Mouse (Mus musculus) midbrain, embryonic 15.5 days (tissue): ENCODE measurements at regions not wholly inside any gene's neighbourhood (a gene's known extent, or its start where the extent isn't known, plus 50 kb on each side); places are given as distances from the start of the nearest gene placed in this dataset.
A peak's percentile ranks its signal among the peaks of the same experiment; 100 is the strongest.

Experiments
- ATAC-seq: fragments of 200-750 bp; cut with Nextera tagmentation; replicated peaks from 2 replicates; pipeline ENCODE4 v1.8.0; 2017; ENCODE audit warnings: moderate TSS enrichment
- H3K27ac ChIP-seq: fragments of 300-500 bp; sonication (generic); 2 replicates; pipeline ENCODE4 v1.5.1; 2015; ENCODE audit warnings: mild to moderate bottlenecking, inconsistent platforms
- H3K27me3 ChIP-seq: fragments of 300-500 bp; sonication (generic); replicated peaks from 2 replicates; pipeline ENCODE4 v1.6.1; 2015; ENCODE audit warnings: inconsistent platforms
- H3K36me3 ChIP-seq: fragments of 300-500 bp; sonication (generic); replicated peaks from 2 replicates; pipeline ENCODE4 v1.6.1; 2015; ENCODE audit warnings: inconsistent platforms
- H3K4me1 ChIP-seq: fragments of 300-500 bp; sonication (generic); 2 replicates; pipeline ENCODE4 v1.6.1; 2015; ENCODE audit warnings: inconsistent platforms
- H3K4me2 ChIP-seq: fragments of 300-500 bp; sonication (generic); 2 replicates; pipeline ENCODE4 v1.6.1; 2015; ENCODE audit warnings: inconsistent platforms, mild to moderate bottlenecking, moderate library complexity
- H3K4me3 ChIP-seq: fragments of 300-500 bp; sonication (generic); 2 replicates; pipeline ENCODE4 v1.5.1; 2015; ENCODE audit warnings: mild to moderate bottlenecking, inconsistent platforms
- H3K9ac ChIP-seq: fragments of 300-500 bp; sonication (generic); 2 replicates; pipeline ENCODE4 v1.6.1; 2015; ENCODE audit warnings: mild to moderate bottlenecking, inconsistent platforms
- H3K9me3 ChIP-seq: fragments of 300-500 bp; sonication (generic); 2 replicates; pipeline ENCODE4 v1.6.1; 2016; ENCODE audit warnings: inconsistent platforms
- WGBS: fragments of 180-500 bp; shearing (Covaris S2); methylation state at CpG from one replicate; pipeline ENCODE4 v1.1.7; 2015; ENCODE audit warnings: mixed read lengths; 5-methylcytosine and 5-hydroxymethylcytosine counted together

- peak; percentile 38; the same call in 1 of the 2 replicates for ATAC-seq
- H3K4me3 ChIP-seq, result no peak overlapping the region
- H3K4me1 ChIP-seq, result peaks cover 13% of the 10 kb centered on the region; the same call in 1 of the 2 replicates
- no peak overlapping the region for H3K9ac ChIP-seq
- H3K4me2 ChIP-seq, result peak overlapping the region; percentile 34
- H3K27ac ChIP-seq, result 0 out of 2 replicates have a peak overlapping the region, but pooled peaks have one; percentile 38
- WGBS, result 64% methylated on average over 8 of the region's 8 CpGs
- no peaks in the 10 kb centered on the region for H3K36me3 ChIP-seq
- no peaks in the 10 kb centered on the region for H3K27me3 ChIP-seq
- H3K9me3 ChIP-seq, result no peaks in the 10 kb centered on the region
Measured at GRCm38 (mm10) chr10:12187669-12188342, 681.4 kb downstream of the Utrn start.

DNA sequence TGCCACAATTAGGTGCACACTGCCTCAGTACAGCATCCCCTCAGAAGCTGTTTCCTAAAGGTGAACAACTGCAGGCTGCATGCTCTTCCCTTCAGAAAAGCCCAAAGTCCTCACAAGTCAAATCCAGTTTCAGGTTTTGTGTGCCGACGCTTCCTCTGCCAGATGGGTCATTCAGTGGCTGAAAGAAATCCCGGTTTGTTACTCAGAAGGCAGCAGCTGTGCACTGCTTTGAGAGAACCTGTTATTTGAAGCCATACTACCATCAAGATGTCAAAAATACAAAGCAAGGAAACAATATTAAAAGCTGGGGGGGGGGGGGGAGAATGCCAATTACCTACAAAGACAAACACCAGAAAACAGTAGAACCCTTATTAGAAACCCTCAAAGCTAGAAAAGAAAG is 678.7 kb downstream of the Utrn start:
- no peak overlapping the region for H3K27ac ChIP-seq
- no peak overlapping the region for H3K9ac ChIP-seq
- ATAC-seq, result no peak
- peaks cover 13% of the 10 kb centered on the region; the same call in 1 of the 2 replicates for H3K4me1 ChIP-seq
- no peaks in the 10 kb centered on the region for H3K27me3 ChIP-seq
- WGBS, result 29% methylated on average over 3 of the region's 3 CpGs
- no peak overlapping the region for H3K4me3 ChIP-seq
- H3K9me3 ChIP-seq, result no peaks in the 10 kb centered on the region
- H3K36me3 ChIP-seq, result no peaks in the 10 kb centered on the region
- no peak overlapping the region for H3K4me2 ChIP-seq

DNA sequence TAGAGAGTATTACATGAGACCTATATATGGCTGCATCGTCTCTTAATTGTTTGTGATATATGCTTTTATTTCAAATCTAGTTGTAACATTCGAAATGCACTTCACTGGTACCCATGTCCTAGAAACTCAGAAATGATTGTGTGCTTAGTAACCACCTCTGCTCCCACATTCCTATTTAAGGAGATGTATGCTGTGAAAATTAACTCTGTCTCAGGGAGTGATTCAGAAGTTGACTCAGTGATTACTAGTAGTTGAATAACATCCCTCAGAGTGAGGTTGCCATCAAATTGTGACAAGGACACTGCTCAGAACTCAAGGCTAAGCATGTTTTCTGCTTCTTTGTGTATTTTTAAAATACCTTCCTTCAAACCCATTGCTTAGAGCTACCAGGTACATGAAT is 661.9 kb downstream of the Utrn start:
- Histone ChIP-seq H3K4me3 (no peak overlapping the region), H3K4me2 (no peak overlapping the region), H3K36me3 (no peaks in the 10 kb centered on the region), H3K27me3 (no peaks in the 10 kb centered on the region), H3K27ac (no peak overlapping the region), H3K9ac (no peak overlapping the region), H3K4me1 (no peaks in the 10 kb centered on the region), H3K9me3 (no peaks in the 10 kb centered on the region)
- no peak for ATAC-seq
- WGBS, result 92% methylated on average over 2 of the region's 2 CpGs

DNA sequence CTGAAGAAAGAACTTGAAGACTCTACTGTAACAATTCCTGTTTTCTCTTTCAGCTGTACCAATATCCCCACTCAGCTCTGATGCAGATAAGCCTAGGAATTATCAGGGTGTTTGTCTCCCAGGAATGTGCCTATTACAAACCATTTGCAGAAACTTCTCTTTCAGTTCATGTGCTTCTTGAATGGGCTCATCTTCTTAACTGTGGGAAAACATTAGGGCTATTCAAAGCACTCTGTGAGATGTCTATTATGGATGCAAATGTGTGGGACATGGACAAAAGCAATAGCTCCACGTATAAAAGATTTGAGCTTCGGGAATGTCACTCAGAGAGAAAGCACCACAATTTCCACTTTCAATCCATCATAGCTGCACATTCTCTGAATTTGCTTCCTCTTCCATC is 659.0 kb downstream of the Utrn start:
- no peak overlapping the region for H3K9ac ChIP-seq
- no peak overlapping the region for H3K27ac ChIP-seq
- no peaks in the 10 kb centered on the region for H3K27me3 ChIP-seq
- H3K9me3 ChIP-seq, result no peaks in the 10 kb centered on the region
- 28% methylated on average over 2 of the region's 2 CpGs for WGBS
- H3K36me3 ChIP-seq, result no peaks in the 10 kb centered on the region
- H3K4me3 ChIP-seq, result no peak overlapping the region
- H3K4me2 ChIP-seq, result no peak overlapping the region
- H3K4me1 ChIP-seq, result no peaks in the 10 kb centered on the region
- ATAC-seq, result no peak

GRCm38 (mm10) chr10:12218879-12219278 is 650.3 kb downstream of the Utrn start:
- Histone ChIP-seq H3K27me3 (no peaks in the 10 kb centered on the region), H3K4me2 (no peak overlapping the region), H3K27ac (no peak overlapping the region), H3K4me3 (no peak overlapping the region), H3K36me3 (no peaks in the 10 kb centered on the region), H3K4me1 (no peaks in the 10 kb centered on the region), H3K9me3 (no peaks in the 10 kb centered on the region), H3K9ac (no peak overlapping the region)
- ATAC-seq, result no peak

DNA sequence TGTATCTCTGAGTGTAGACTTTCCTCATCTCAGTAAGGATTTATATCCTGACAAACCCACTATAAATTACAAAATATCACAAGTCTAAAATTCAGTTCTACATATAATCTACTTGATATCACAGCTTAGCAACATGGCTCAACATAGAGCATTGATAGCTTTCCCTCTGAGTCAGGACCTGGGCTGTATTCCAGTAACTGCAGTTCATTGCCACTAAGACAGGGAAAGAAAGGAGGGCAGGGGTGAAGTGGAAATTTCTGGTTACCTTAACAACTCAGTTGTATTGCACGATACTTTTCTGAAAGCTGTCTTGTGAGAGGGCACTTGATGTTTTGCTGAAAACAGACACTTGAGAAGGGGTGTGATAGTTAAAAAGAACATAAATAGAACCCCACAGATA is 635.0 kb downstream of the Utrn start:
- Histone ChIP-seq H3K9me3 (no peaks in the 10 kb centered on the region), H3K27ac (no peak overlapping the region), H3K36me3 (no peaks in the 10 kb centered on the region), H3K4me3 (no peak overlapping the region), H3K9ac (no peak overlapping the region), H3K4me1 (no peaks in the 10 kb centered on the region), H3K27me3 (no peaks in the 10 kb centered on the region), H3K4me2 (no peak overlapping the region)
- no peak for ATAC-seq
- WGBS, result 74% methylated on average over 1 of the region's 1 CpGs

- Histone ChIP-seq H3K9ac (no peak overlapping the region), H3K27ac (no peak overlapping the region), H3K4me3 (no peak overlapping the region), H3K4me1 (no peaks in the 10 kb centered on the region), H3K36me3 (no peaks in the 10 kb centered on the region), H3K4me2 (no peak overlapping the region), H3K27me3 (no peaks in the 10 kb centered on the region), H3K9me3 (no peaks in the 10 kb centered on the region)
- WGBS, result 73% methylated on average over 3 of the region's 3 CpGs
- 0 out of 2 replicates have a peak, but pooled peaks have one; percentile 56 for ATAC-seq
Measured at GRCm38 (mm10) chr10:12248853-12249252, 620.3 kb downstream of the Utrn start.

- no peaks in the 10 kb centered on the region for H3K36me3 ChIP-seq
- H3K9me3 ChIP-seq, result no peaks in the 10 kb centered on the region
- H3K4me3 ChIP-seq, result no peak overlapping the region
- no peaks in the 10 kb centered on the region for H3K4me1 ChIP-seq
- H3K4me2 ChIP-seq, result no peak overlapping the region
- WGBS, result 94% methylated on average over 3 of the region's 3 CpGs
- ATAC-seq, result no peak
- no peaks in the 10 kb centered on the region for H3K27me3 ChIP-seq
- H3K27ac ChIP-seq, result no peak overlapping the region
- no peak overlapping the region for H3K9ac ChIP-seq
Measured at GRCm38 (mm10) chr10:12253274-12253673, 615.9 kb downstream of the Utrn start.

DNA sequence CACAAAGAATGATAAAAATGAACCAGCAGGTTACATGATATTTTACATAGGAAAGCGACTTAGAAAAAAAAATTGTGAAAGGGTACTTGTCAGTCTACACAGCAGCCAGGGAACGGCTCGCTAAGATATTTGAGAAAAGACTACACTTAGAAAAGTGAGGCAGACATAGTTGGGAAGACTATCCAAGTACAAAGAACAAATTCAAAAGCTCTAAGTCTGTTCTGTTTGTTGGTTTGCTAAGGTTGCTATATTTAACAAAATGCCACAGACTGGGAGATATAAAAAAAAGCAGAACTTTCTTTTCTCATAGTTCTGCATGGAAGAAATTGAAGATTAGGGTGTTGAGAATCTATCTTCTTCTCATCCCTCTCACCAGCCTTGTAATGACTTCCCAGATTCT is 583.5 kb downstream of the Utrn start:
- Histone ChIP-seq H3K9me3 (no peaks in the 10 kb centered on the region), H3K9ac (no peak overlapping the region), H3K27me3 (no peaks in the 10 kb centered on the region), H3K27ac (no peak overlapping the region), H3K4me2 (no peak overlapping the region), H3K4me3 (no peak overlapping the region), H3K4me1 (no peaks in the 10 kb centered on the region), H3K36me3 (no peaks in the 10 kb centered on the region)
- no peak for ATAC-seq
- WGBS, result 86% methylated on average over 3 of the region's 3 CpGs

DNA sequence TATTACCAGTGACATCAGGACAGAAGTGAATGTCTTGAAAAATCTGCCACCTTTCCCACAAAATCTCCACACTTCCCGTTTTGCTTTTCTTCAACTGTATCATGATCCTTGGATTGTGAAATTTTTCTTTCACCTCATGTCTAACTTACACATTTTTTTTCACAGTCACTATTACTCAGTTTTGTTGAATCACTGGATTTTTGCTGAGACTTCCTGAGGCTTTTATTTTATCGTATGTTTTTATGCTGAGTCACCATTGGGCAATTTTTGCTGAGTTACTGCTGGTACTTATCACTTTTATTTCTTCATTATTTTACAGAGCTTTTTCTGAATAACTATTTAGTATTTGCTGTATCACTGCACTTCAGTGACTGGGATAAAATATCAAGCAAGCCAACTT is 570.3 kb downstream of the Utrn start:
- Histone ChIP-seq H3K36me3 (no peaks in the 10 kb centered on the region), H3K27me3 (no peaks in the 10 kb centered on the region), H3K4me3 (no peak overlapping the region), H3K4me1 (no peaks in the 10 kb centered on the region), H3K9ac (no peak overlapping the region), H3K4me2 (no peak overlapping the region), H3K27ac (no peak overlapping the region), H3K9me3 (no peaks in the 10 kb centered on the region)
- no peak for ATAC-seq
- WGBS, result 79% methylated on average over 2 of the region's 2 CpGs

DNA sequence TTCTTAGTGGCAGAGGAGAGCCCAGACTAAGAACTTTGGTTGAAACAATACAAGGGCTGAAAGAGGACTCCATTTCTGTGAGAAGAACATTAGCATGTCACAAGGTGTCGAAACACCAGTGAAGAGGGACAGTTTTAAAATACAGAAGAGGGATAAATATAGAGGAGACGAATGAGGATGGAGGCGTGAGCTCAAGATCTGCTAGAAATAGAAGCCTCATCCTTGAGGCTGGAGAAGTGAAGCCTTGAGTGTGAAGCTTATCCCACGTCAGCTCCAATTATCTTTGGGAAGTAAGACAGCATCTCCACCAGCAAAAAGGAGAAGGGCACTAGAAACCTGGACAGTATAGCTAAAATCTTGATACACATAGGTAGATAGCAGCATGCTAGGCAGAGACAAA is 566.8 kb downstream of the Utrn start:
- Histone ChIP-seq H3K4me2 (no peak overlapping the region), H3K9ac (no peak overlapping the region), H3K27ac (no peak overlapping the region), H3K9me3 (no peaks in the 10 kb centered on the region), H3K27me3 (no peaks in the 10 kb centered on the region), H3K36me3 (no peaks in the 10 kb centered on the region), H3K4me1 (no peaks in the 10 kb centered on the region), H3K4me3 (no peak overlapping the region)
- no peak for ATAC-seq
- 90% methylated on average over 4 of the region's 4 CpGs for WGBS

GRCm38 (mm10) chr10:12320311-12320710 is 548.9 kb downstream of the Utrn start:
- Histone ChIP-seq H3K36me3 (no peaks in the 10 kb centered on the region), H3K9ac (no peak overlapping the region), H3K27ac (no peak overlapping the region), H3K4me2 (no peak overlapping the region), H3K4me1 (no peaks in the 10 kb centered on the region), H3K27me3 (no peaks in the 10 kb centered on the region), H3K9me3 (no peaks in the 10 kb centered on the region), H3K4me3 (no peak overlapping the region)
- 76% methylated on average over 2 of the region's 2 CpGs for WGBS
- no peak for ATAC-seq
